Mouse (Mus musculus): ENCODE measurements around the gene 4930447C04Rik. TPM values are rescaled to one million over a fixed set of nuclear protein-coding genes. Genes with fewer than 3 reads are reported as not detected.

The 4930447C04Rik gene
- polyA plus RNA-seq, 1 experiment from 2014 or later: 10.3 TPM

DNA sequence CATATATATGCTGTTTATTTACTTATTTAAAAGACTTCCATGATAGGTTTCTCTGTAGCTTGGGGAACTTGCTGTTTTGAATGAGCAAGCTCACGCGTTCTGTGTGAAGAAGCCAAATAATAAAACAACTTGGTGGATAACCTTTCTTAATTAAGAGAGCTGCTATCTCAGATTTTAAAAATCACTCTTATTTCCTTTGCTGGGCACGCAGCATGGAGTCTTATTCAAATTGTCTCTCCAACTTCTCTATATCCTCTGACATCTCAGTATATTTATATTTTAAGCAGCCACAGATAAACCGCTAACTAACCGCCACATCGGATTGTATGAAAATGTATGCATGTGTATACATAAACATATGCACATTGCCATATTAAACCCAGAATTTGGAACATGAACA, 1.6 kb upstream of the 4930447C04Rik start:
- no peaks in the 10 kb centered on the region for H3K36me3 ChIP-seq
- peaks cover 27% of the 10 kb centered on the region for H3K4me1 ChIP-seq
- no peak for ATAC-seq (ENCODE audit: insufficient number of reproducible peaks, insufficient read depth, low FRiP score, low TSS enrichment)
- H3K4me2 ChIP-seq (replicated peaks): no peak overlapping the region
- H3K9me3 ChIP-seq: no peaks in the 10 kb centered on the region
- WGBS: 21% methylated on average over 6 of the region's 6 CpGs
- no peak overlapping the region for H3K27ac ChIP-seq
- H3K9ac ChIP-seq: no peak overlapping the region
- 0 out of 2 replicates have a peak overlapping the region, but pooled peaks have one; percentile 31 for H3K4me3 ChIP-seq
- H3K27me3 ChIP-seq: peaks cover 94% of the 10 kb centered on the region

DNA sequence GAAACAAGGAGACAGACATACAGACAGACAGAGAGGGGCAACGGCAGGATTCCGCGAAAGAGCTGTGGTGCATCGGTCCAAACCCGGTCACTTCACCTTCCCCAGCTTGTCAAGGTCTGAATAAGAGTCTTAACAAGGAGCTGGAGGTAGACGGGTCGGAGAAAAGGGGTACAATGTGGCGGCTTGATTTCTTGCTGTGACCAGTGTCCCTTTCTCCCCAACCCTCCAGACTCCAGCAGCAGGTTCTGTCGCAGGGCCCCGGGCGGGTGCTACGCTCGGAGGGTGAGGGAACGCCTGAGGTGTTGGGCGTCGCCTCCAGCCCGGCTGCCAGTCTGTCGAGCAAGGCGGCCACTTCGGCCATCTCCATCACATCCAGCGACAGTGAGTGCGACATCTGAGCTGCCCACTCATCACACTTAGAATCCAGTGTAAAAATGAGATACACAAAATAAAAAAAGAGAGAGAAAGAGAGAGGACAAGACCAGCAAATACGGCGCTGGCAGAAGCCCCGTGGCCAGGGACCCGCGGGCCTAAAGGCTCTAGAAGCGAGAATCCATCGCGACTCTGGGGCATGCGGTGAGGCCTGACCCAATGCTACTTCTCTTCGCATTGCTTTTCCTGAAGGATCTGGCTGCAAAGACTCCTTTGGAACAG, 951 bp upstream of the 4930447C04Rik start:
- H3K4me1 ChIP-seq: peaks cover 27% of the 10 kb centered on the region
- 1% methylated on average over 32 of the region's 32 CpGs for WGBS
- H3K4me3 ChIP-seq: peak overlapping the region; percentile 31
- no peak for ATAC-seq (ENCODE audit: insufficient number of reproducible peaks, insufficient read depth, low FRiP score, low TSS enrichment)
- no peak overlapping the region for H3K4me2 ChIP-seq (replicated peaks)
- H3K27me3 ChIP-seq: peaks cover 95% of the 10 kb centered on the region
- H3K36me3 ChIP-seq: no peaks in the 10 kb centered on the region
- no peak overlapping the region for H3K27ac ChIP-seq
- H3K9me3 ChIP-seq: no peaks in the 10 kb centered on the region
- 0 out of 2 replicates have a peak overlapping the region, but pooled peaks have one; percentile 1 for H3K9ac ChIP-seq

DNA sequence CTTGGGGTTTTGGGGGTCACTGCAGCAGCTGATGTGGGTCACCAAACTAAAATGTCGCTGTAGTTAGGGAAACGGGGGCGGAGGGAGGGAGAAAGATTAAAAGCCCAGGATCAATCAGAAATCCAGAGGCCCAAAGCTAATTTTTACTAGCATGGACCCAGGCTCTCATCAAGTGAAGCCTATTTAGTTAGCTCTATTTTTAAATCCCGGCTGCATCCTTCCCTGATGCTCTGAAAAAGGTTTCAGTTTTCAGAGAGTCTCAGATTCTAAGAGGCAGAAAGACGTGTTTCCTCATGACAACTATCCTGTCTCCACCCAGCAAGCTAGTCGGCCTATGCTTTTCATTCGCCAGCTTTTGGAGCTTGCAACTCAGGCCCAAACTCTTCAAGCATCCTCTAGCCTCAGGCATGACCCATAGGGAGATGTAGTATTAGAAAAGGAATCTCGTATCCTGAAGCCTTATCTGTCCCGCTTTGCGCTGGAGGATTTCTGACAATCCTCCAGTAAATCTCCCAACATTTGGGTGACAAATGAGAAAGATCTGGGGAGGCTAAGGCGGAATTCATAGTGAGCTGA, 336 bp upstream of the 4930447C04Rik start:
- Histone ChIP-seq H3K4me2 (replicated peaks) (no peak overlapping the region), H3K9me3 (no peaks in the 10 kb centered on the region), H3K27ac (no peak overlapping the region), H3K27me3 (peaks cover 93% of the 10 kb centered on the region), H3K9ac (peak overlapping the region; percentile 15; the same call in 1 of the 2 replicates), H3K4me3 (peak overlapping the region; percentile 31), H3K4me1 (peaks cover 27% of the 10 kb centered on the region), H3K36me3 (no peaks in the 10 kb centered on the region)
- ATAC-seq (ENCODE audit: insufficient number of reproducible peaks, insufficient read depth, low FRiP score, low TSS enrichment): no peak
- 2% methylated on average over 11 of the region's 11 CpGs for WGBS

DNA sequence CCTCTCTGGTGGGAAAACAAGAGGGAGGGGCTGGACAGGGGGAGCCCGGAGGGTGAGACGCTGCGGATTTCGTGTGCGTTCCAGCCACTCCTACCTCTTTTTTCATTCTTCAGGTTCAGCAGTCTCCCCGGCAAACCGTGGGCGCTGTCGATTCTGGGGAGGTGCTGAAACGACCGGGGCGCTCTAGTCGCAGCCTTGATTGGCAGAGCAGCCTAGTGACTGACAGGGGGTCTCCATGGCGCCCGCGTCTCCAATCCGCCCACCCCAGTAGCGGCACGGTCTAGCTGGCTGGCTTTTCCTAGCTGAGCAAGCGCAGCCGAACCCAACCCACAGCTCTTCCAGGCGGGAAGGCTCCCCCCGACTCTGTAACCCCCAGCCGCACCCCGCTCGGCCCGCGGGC, 958 bp downstream of the 4930447C04Rik start, which contains the start of gene Six6:
Gene Six6 (plus strand): TSS at position 277 of the 400 bp plus-strand sequence.
- peak within 1 kb of the TSS; percentile 30; the same call in 1 of the 2 replicates for H3K27ac ChIP-seq
- H3K4me1 ChIP-seq: peaks cover 17% of the 10 kb centered on the region
- ATAC-seq (ENCODE audit: insufficient number of reproducible peaks, insufficient read depth, low FRiP score, low TSS enrichment): peak; percentile 86
- peaks cover 85% of the 10 kb centered on the region for H3K27me3 ChIP-seq
- no peaks in the 10 kb centered on the region for H3K9me3 ChIP-seq
- peak within 1 kb of the TSS; percentile 52 for H3K4me2 ChIP-seq (replicated peaks)
- H3K4me3 ChIP-seq: peak within 1 kb of the TSS; percentile 31
- no peaks in the 10 kb centered on the region for H3K36me3 ChIP-seq
- peak within 1 kb of the TSS; percentile 15 for H3K9ac ChIP-seq
- under 1% methylated on average over 28 of the region's 28 CpGs for WGBS

DNA sequence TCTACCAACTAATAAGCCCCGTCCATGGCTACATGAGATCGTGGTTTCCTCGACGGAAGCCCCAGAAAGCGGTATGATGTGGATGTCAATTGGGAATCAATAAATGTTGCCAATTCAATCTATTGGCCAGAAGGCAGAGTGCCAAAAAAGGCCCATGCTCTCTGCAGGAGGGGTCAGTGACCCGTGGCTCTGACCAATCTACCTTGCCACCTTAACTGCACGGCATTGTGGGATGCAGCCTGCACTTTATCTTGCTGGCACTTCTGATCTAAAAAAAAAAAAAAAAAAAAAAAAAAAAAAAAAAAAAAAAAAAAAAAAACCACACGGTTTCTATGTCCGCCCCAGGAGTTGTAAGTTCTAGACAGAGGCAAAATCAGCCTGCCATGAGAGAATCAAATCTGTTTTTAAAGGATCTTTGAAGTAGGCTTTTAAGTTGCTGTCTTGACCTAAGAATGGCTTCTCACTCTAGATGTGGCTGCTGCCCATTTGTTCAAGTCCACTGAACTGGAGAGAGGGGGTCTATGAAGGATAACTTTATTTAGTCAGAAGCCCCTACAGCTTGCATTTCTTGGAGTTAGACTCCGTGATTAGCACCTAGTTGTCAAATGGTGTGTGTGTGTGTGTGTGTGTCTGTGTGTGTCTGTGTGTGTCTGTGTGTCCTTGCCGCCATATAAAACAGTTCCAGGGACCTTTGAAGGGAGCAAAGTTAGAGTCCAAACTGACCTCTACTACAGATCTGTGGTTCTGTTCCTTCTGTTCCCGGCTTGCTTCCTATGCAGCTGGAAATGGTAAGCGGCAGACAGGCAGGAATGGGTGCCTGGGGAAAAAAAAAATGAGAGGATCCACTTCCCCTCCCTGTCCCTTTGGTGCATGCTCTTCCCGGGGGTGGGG, 1.7 kb downstream of the 4930447C04Rik start:
- Histone ChIP-seq H3K4me2 (replicated peaks) (peak overlapping the region; percentile 52; the same call in 1 of the 2 replicates), H3K4me3 (peak overlapping the region; percentile 31), H3K9ac (no peak overlapping the region), H3K27me3 (peaks cover 79% of the 10 kb centered on the region), H3K36me3 (no peaks in the 10 kb centered on the region), H3K27ac (no peak overlapping the region), H3K9me3 (no peaks in the 10 kb centered on the region), H3K4me1 (peaks cover 17% of the 10 kb centered on the region)
- no peak for ATAC-seq (ENCODE audit: insufficient number of reproducible peaks, insufficient read depth, low FRiP score, low TSS enrichment)
- 2% methylated on average over 14 of the region's 14 CpGs for WGBS

DNA sequence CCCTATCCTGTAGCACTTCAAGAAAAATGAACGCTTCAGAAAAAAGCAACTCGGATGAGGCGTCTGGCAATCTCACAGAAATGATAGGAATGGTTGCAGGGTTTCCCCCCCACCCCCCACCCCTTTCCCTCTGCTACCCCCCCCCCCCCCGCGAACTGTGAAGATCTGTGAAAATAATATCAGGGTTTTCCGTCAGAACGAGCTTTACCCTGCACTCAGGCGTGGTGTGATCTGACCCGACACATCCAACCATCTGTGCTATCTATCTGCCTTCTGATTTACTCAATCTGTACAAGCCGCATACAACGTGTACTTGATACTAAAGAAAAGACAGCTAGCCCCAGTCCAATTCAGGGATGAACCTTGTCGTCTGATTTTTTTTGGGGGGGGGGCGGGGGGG, 2.4 kb downstream of the 4930447C04Rik start:
- 7% methylated on average over 11 of the region's 13 CpGs for WGBS

DNA sequence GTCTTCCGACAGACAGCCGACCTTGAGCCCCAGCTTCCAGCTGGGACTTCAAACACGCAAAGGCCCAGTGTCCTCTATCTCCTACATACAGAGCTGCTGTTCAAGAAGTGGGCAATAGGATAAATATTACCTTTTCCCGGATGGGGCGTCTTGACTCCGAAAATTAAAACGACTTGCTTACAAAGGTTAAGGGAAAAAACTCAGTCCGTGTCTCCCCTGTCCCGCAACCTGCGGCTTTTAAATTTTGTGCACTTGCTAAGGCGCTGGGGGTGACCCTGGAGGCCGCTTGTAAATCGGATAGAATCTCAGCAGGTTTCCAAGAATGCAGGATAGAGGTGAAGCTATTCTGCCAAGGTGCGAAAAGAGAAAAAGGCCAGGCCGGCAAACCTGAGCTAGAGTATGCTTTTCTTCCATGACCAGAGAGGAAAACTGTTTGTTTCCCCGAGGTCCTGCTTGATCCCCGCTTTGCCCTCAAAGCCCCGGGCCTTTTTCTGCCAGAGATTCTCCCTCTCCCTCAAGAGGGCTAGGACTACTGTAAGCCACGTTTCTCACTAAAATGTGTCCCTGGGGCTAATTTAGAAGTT, 2.9 kb downstream of the 4930447C04Rik start:
- Histone ChIP-seq H3K4me2 (replicated peaks) (no peak overlapping the region), H3K36me3 (no peaks in the 10 kb centered on the region), H3K27me3 (peaks cover 68% of the 10 kb centered on the region), H3K4me3 (no peak overlapping the region), H3K4me1 (peaks cover 17% of the 10 kb centered on the region), H3K27ac (no peak overlapping the region), H3K9ac (no peak overlapping the region), H3K9me3 (no peaks in the 10 kb centered on the region)
- ATAC-seq (ENCODE audit: insufficient number of reproducible peaks, insufficient read depth, low FRiP score, low TSS enrichment): no peak
- WGBS: 2% methylated on average over 19 of the region's 19 CpGs

More for the DNA sequence above, 2.4 kb downstream of the 4930447C04Rik start:
- no peak for ATAC-seq (ENCODE audit: insufficient number of reproducible peaks, insufficient read depth, low FRiP score, low TSS enrichment)
- peaks cover 17% of the 10 kb centered on the region for H3K4me1 ChIP-seq
- H3K9ac ChIP-seq: no peak overlapping the region
- H3K9me3 ChIP-seq: no peaks in the 10 kb centered on the region
- no peak overlapping the region for H3K27ac ChIP-seq
- H3K4me2 ChIP-seq (replicated peaks): no peak overlapping the region
- H3K36me3 ChIP-seq: no peaks in the 10 kb centered on the region
- H3K27me3 ChIP-seq: peaks cover 73% of the 10 kb centered on the region
- H3K4me3 ChIP-seq: no peak overlapping the region

DNA sequence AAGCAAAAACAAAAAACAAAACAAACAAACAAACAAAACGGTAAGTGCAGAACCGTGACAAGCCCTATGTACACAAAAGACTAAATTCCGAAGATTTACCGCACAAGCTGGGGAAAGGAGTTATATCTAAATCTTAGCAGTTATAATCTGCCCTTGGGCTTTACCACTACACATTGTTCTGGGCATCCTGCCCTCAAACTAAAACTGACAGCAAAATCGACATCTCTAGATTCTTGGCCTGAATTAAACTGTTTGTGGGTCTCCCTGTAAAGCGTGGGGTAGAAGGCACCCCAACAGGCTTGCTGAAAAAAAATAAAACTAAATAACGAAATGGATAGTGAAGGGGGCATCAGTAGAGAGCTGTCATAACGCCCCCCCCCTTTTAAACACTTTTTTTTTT, 3.8 kb downstream of the 4930447C04Rik start:
- H3K27me3 ChIP-seq: peaks cover 59% of the 10 kb centered on the region
- 21% methylated on average over 8 of the region's 8 CpGs for WGBS
- no peaks in the 10 kb centered on the region for H3K9me3 ChIP-seq
- no peaks in the 10 kb centered on the region for H3K36me3 ChIP-seq
- H3K9ac ChIP-seq: no peak overlapping the region
- no peak for ATAC-seq (ENCODE audit: insufficient number of reproducible peaks, insufficient read depth, low FRiP score, low TSS enrichment)
- H3K4me2 ChIP-seq (replicated peaks): no peak overlapping the region
- peaks cover 17% of the 10 kb centered on the region for H3K4me1 ChIP-seq
- no peak overlapping the region for H3K27ac ChIP-seq
- no peak overlapping the region for H3K4me3 ChIP-seq

DNA sequence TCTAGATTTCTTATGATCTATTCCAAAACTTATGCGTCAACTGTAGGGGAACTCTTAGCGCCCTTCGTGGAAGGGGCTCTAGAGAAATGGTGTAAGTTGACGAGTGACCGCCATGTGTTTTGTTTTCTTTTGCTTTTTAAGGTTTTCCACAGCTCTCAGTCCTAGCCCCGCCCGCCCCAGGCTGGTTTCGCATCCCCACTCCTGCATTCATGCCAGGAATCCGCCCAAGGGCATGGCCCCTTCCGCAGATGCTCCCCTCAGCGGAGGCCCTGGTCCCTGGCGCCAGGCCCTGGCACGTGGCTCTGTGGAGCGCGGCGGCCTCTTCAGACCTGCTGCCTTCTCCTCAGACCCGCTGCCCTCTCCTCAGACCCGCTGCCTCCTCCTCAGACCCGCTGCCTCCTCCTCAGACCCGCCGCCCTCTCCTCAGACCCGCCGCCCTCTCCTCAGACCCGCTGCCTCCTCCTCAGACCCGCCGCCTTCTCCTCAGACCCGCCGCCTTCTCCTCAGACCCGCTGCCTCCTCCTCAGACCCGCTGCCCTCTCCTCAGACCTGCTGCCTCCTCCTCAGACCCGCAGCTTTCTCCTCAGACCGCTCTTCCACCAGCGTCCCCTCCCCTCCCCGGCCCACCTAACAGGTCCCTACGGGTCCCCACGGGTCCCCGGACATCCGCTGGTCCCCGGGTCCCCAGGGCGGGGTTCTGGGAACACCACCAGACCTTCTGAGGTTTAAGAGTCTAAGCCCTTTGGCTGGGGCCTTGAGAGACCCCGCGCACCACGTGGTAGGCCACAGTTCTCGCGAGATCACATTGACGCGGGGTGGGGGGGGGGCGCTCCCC, 23.2 kb downstream of the 4930447C04Rik start:
- peak overlapping the region; percentile 76 for H3K4me2 ChIP-seq (replicated peaks)
- H3K27ac ChIP-seq: no peak overlapping the region
- 14% methylated on average over 47 of the region's 48 CpGs for WGBS
- H3K4me1 ChIP-seq: no peaks in the 10 kb centered on the region
- peak overlapping the region; percentile 45 for H3K4me3 ChIP-seq
- no peak for ATAC-seq (ENCODE audit: insufficient number of reproducible peaks, insufficient read depth, low FRiP score, low TSS enrichment)
- H3K27me3 ChIP-seq: peaks cover 5% of the 10 kb centered on the region; the same call in 1 of the 2 replicates
- H3K9ac ChIP-seq: peak overlapping the region; percentile 56
- no peaks in the 10 kb centered on the region for H3K36me3 ChIP-seq
- peaks cover 5% of the 10 kb centered on the region; the same call in 1 of the 2 replicates for H3K9me3 ChIP-seq

DNA sequence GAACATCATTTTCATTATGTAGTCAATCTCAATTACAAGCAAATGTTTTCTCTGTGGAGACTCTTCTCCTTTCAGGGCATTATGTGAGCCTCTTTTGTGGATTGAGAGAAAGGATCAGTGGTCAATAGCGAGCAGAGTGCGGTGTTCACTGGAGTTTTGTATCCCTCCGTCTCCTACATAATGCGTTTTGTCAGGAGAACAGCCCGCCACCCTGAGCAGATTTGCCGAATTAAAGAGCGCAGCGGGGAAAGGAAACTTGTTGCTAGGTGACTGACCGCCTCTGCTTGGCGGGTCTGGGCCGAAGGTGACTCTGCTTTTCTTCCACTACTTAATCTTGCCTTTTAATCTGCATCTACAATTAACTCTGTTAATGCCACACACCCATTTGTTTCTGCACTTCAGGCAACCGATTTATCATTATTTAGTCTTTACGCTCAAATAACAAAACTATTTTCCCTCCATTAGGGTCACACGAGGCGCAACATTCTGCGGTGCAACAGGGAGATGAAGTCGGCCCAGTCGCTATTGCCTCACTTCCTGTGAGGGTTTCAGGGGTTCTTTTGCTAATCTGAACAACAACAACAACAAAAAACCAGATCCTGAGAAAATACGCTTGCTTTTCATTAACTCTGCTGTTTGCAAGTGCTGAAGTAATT, 86.1 kb downstream of the 4930447C04Rik start:
- H3K4me2 ChIP-seq (replicated peaks): peak overlapping the region; percentile 38
- no peaks in the 10 kb centered on the region for H3K9me3 ChIP-seq
- ATAC-seq (ENCODE audit: insufficient number of reproducible peaks, insufficient read depth, low FRiP score, low TSS enrichment): no peak
- 4% methylated on average over 19 of the region's 19 CpGs for WGBS
- peaks cover 32% of the 10 kb centered on the region for H3K27me3 ChIP-seq
- no peak overlapping the region for H3K27ac ChIP-seq
- H3K36me3 ChIP-seq: no peaks in the 10 kb centered on the region
- H3K4me1 ChIP-seq: no peaks in the 10 kb centered on the region
- H3K4me3 ChIP-seq: peak overlapping the region; percentile 2; the same call in 1 of the 2 replicates
- no peak overlapping the region for H3K9ac ChIP-seq
